Mouse (Mus musculus): ENCODE measurements around the gene S100a1.

DNA sequence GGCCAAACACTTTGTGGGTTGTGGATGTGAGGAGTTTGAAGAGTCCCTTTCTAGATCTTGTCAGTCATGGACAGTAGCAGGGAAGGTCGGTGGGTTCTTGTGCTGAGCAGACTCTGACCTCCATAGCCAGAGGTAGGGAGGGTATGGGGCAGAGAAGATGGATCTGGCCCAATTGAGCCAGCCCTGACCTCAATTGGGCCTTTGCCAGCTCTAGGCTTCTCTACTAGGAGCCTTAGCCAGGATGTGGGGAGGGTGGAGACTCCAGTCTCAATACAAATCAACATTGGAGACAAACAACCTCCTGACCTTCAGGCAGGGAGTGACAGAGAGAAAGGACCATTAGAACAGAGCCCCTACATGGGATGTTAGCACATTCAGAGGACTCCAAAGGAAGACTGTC is 1.1 kb upstream of the S100a1 start:
- TF ChIP-seq POLR2A (IDR thresholded peaks at IDR 0.05; ENCODE audit: extremely low read depth, insufficient read depth, low read length) = no peak
- TF ChIP-seq CTCF (IDR thresholded peaks at IDR 0.05; ENCODE audit: low read depth, low read length) = no peak

All from liver, adult 2 months (tissue).